Mouse (Mus musculus): ENCODE measurements around the gene Asic2.

DNA sequence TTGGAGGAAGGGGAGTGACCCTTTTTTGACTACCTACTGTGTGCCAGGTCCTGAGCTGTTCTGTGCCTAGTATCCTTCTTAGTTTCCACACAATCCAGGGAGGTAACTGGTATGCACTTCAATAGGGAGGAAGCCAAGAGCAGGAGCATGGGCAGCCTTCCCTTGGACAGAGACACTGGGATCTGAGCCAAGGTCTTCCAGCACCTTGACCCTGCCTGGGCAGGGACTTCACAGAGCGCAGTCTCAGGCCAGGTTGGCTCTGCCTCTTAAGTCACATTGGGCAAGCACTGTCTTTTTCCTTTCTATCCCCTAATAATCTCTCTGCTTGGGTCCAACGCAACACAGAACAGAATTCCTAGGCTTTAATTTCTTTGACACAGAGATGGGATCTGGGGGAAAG lies 904.3 kb downstream of the Asic2 start:
- no peak for TF ChIP-seq CTCF (IDR thresholded peaks at IDR 0.05; ENCODE audit: low read depth, low read length)
- no peak for TF ChIP-seq POLR2A (IDR thresholded peaks at IDR 0.05; ENCODE audit: extremely low read depth, insufficient read depth, low read length)

Data from liver, adult 2 months (tissue).